Mouse (Mus musculus) ZHBTc4 (cell line): Measurements from ENCODE around the gene Wbp2nl.
"Not testable (repeated sequence)": the region's sequence is repeated elsewhere in the genome, so short reads cannot be mapped to it uniquely, and the experiment has no call there.

Experiments used
- DNase-seq: peaks from one replicate; pipeline ENCODE4 v3.0.0-alpha.2; 2011; ENCODE audit warnings: low read depth, low spot score

Gene Wbp2nl

GRCm38 (mm10) chr15:82348258-82348998 is 49.7 kb downstream of the Wbp2nl start:
- DNase-seq, result no peak

GRCm38 (mm10) chr15:82348999-82349341 is 50.2 kb downstream of the Wbp2nl start:
- DNase-seq, result no peak

GRCm38 (mm10) chr15:82350349-82350748 is 51.6 kb downstream of the Wbp2nl start:
- no peak for DNase-seq

DNA sequence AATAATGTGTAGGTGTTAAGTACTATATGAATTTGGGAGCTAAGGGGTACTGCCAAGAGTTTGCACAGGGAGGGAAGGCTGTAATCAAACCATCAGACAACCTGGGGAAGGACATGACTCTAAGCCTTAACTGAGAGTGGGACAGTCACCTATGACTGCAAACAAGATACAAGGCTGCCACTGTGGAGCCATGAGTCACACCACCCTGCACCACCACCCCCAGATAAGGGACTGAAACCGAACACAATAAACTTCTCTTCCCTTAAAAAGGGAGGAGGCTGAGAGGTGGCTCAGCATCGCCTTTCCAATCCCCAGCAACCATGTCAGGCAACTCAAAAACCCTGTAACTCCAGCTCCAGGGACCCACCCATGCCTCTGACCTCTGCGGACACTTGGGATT is 52.7 kb downstream of the Wbp2nl start:
- DNase-seq, result no peak

- peak; percentile 50 for DNase-seq
Measured at GRCm38 (mm10) chr15:82353078-82353744, 54.5 kb downstream of the Wbp2nl start.

DNA sequence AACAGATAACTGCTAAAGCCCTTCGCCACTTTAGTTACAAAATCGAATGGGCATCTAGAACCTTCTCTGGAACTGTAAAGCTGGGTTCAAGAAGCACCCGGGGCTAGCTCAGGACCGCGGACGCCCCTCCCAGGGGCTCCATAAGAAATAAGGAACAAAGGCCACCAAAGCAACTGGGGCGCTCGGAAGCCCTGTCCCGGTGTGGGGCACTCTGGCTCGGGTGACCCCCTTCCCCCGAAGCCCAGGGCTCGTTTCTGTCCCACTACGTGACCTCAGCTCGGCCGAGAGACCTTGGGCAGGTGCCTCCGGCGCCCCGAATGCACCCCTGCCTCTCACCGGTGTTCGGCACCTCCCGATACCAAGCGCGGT is 55.0 kb downstream of the Wbp2nl start:
- no peak for DNase-seq

- peak; percentile 99 for DNase-seq
Measured at GRCm38 (mm10) chr15:82354126-82354945, 55.6 kb downstream of the Wbp2nl start, which contains the start of gene Ndufa6. Gene Ndufa6 (minus strand): TSS chr15:82354322.

GRCm38 (mm10) chr15:82358431-82359260 is 59.9 kb downstream of the Wbp2nl start:
- DNase-seq, result no peak

GRCm38 (mm10) chr15:82361459-82362018 is 62.8 kb downstream of the Wbp2nl start:
- peak; percentile 62 for DNase-seq

GRCm38 (mm10) chr15:82362234-82362633 is 63.5 kb downstream of the Wbp2nl start:
- no peak for DNase-seq

GRCm38 (mm10) chr15:82363801-82364200 is 65.0 kb downstream of the Wbp2nl start:
- DNase-seq, result not testable (repeated sequence)
